Mouse (Mus musculus): ENCODE measurements around the gene Rftn1. TPM values are rescaled to one million over a fixed set of nuclear protein-coding genes. Genes with fewer than 3 reads are reported as not detected.
A peak's percentile ranks its signal among the peaks of the same experiment; 100 is the strongest.

Gene Rftn1
- total and polyA plus RNA-seq, 3 experiments = 41.5 to 50.5 (median 49.4) TPM

- H3K27ac ChIP-seq = peak overlapping the region; percentile 6; the same call in 1 of the 2 replicates
- H3K4me1 ChIP-seq (ENCODE audit: control insufficient read depth, insufficient read depth, low read length) = peaks cover 40% of the 10 kb centered on the region
- peak in 1 of 2 experiments; percentile 52 for DNase-seq
- H3K79me2 ChIP-seq (replicated peaks; ENCODE audit: control insufficient read depth, insufficient read depth, low read length) = peaks cover 4% of the 10 kb centered on the region
- no peak for TF ChIP-seq POLR2A (IDR thresholded peaks at IDR 0.05; ENCODE audit: insufficient read depth, low read depth, low read length)
- no peak for TF ChIP-seq EP300 (IDR thresholded peaks at IDR 0.05; ENCODE audit: insufficient read depth, low read depth, low read length)
- no peak for TF ChIP-seq CTCF (IDR thresholded peaks at IDR 0.05)
- intact Hi-C loops (cut with DNase I) = no loop called here
- H3K36me3 ChIP-seq (ENCODE audit: control insufficient read depth, insufficient read depth, low read length) = peaks cover 28% of the 10 kb centered on the region
- WGBS = 75% methylated on average over 4 of the region's 4 CpGs
- no peaks in the 10 kb centered on the region for H3K27me3 ChIP-seq (ENCODE audit: control insufficient read depth, insufficient read depth, low read length)
- no peak overlapping the region for H3K9ac ChIP-seq (ENCODE audit: low read depth, low read length)
- no peak overlapping the region for H3K4me3 ChIP-seq
Observed at GRCm38 (mm10) chr17:50130421-50130820, 60.1 kb downstream of the Rftn1 start.

- Histone ChIP-seq H3K9ac (ENCODE audit: low read depth, low read length) (no peak overlapping the region), H3K27ac (peak overlapping the region; percentile 75), H3K79me2 (replicated peaks; ENCODE audit: control insufficient read depth, insufficient read depth, low read length) (peaks cover 2% of the 10 kb centered on the region; the same call in 1 of the 2 replicates), H3K4me3 (no peak overlapping the region), H3K36me3 (ENCODE audit: control insufficient read depth, insufficient read depth, low read length) (peaks cover 26% of the 10 kb centered on the region), H3K4me1 (ENCODE audit: control insufficient read depth, insufficient read depth, low read length) (peaks cover 40% of the 10 kb centered on the region), H3K27me3 (ENCODE audit: control insufficient read depth, insufficient read depth, low read length) (no peaks in the 10 kb centered on the region)
- intact Hi-C loops (cut with DNase I) = no loop called here
- TF ChIP-seq EP300 (IDR thresholded peaks at IDR 0.05; ENCODE audit: insufficient read depth, low read depth, low read length) (no peak), CTCF (IDR thresholded peaks at IDR 0.05) (no peak), POLR2A (IDR thresholded peaks at IDR 0.05; ENCODE audit: insufficient read depth, low read depth, low read length) (no peak)
- WGBS = 56% methylated on average over 3 of the region's 3 CpGs
- no peak for DNase-seq
Observed at GRCm38 (mm10) chr17:50128392-50128791, 62.1 kb downstream of the Rftn1 start.

- 57% methylated on average over 9 of the region's 9 CpGs for WGBS
- no peaks in the 10 kb centered on the region for H3K27me3 ChIP-seq (ENCODE audit: control insufficient read depth, insufficient read depth, low read length)
- intact Hi-C loops (cut with DNase I) = no loop called here
- no peak for TF ChIP-seq CTCF (IDR thresholded peaks at IDR 0.05)
- TF ChIP-seq EP300 (IDR thresholded peaks at IDR 0.05; ENCODE audit: insufficient read depth, low read depth, low read length) = no peak
- TF ChIP-seq POLR2A (IDR thresholded peaks at IDR 0.05; ENCODE audit: insufficient read depth, low read depth, low read length) = no peak
- peak overlapping the region; percentile 75 for H3K27ac ChIP-seq
- no peak overlapping the region for H3K4me3 ChIP-seq
- peaks cover 40% of the 10 kb centered on the region for H3K4me1 ChIP-seq (ENCODE audit: control insufficient read depth, insufficient read depth, low read length)
- DNase-seq = no peak
- no peak overlapping the region for H3K9ac ChIP-seq (ENCODE audit: low read depth, low read length)
- H3K79me2 ChIP-seq (replicated peaks; ENCODE audit: control insufficient read depth, insufficient read depth, low read length) = no peaks in the 10 kb centered on the region; the same call in 1 of the 2 replicates
- H3K36me3 ChIP-seq (ENCODE audit: control insufficient read depth, insufficient read depth, low read length) = peaks cover 35% of the 10 kb centered on the region
Observed at GRCm38 (mm10) chr17:50127045-50127813, 63.2 kb downstream of the Rftn1 start.

- intact Hi-C loops (cut with DNase I) = no loop called here
- H3K27ac ChIP-seq = peak overlapping the region; percentile 75
Observed at GRCm38 (mm10) chr17:50126545-50126944, 63.9 kb downstream of the Rftn1 start.

GRCm38 (mm10) chr17:50125900-50126299 lies 64.6 kb downstream of the Rftn1 start:
- Histone ChIP-seq H3K4me3 (no peak overlapping the region), H3K27me3 (ENCODE audit: control insufficient read depth, insufficient read depth, low read length) (no peaks in the 10 kb centered on the region), H3K4me1 (ENCODE audit: control insufficient read depth, insufficient read depth, low read length) (peaks cover 48% of the 10 kb centered on the region), H3K9ac (ENCODE audit: low read depth, low read length) (no peak overlapping the region), H3K27ac (peak overlapping the region; percentile 75), H3K79me2 (replicated peaks; ENCODE audit: control insufficient read depth, insufficient read depth, low read length) (no peaks in the 10 kb centered on the region; the same call in 1 of the 2 replicates), H3K36me3 (ENCODE audit: control insufficient read depth, insufficient read depth, low read length) (peaks cover 38% of the 10 kb centered on the region)
- WGBS = 43% methylated on average over 5 of the region's 5 CpGs
- intact Hi-C loops (cut with DNase I) = no loop called here
- TF ChIP-seq EP300 (IDR thresholded peaks at IDR 0.05; ENCODE audit: insufficient read depth, low read depth, low read length) = no peak
- no peak for TF ChIP-seq CTCF (IDR thresholded peaks at IDR 0.05)
- DNase-seq = no peak

More at GRCm38 (mm10) chr17:50126545-50126944, 63.9 kb downstream of the Rftn1 start:
- WGBS = 68% methylated on average over 2 of the region's 2 CpGs
- H3K4me3 ChIP-seq = no peak overlapping the region
- peaks cover 43% of the 10 kb centered on the region for H3K4me1 ChIP-seq (ENCODE audit: control insufficient read depth, insufficient read depth, low read length)
- TF ChIP-seq POLR2A (IDR thresholded peaks at IDR 0.05; ENCODE audit: insufficient read depth, low read depth, low read length) = no peak
- no peak for TF ChIP-seq CTCF (IDR thresholded peaks at IDR 0.05)
- no peak for TF ChIP-seq EP300 (IDR thresholded peaks at IDR 0.05; ENCODE audit: insufficient read depth, low read depth, low read length)
- no peaks in the 10 kb centered on the region for H3K27me3 ChIP-seq (ENCODE audit: control insufficient read depth, insufficient read depth, low read length)
- no peaks in the 10 kb centered on the region; the same call in 1 of the 2 replicates for H3K79me2 ChIP-seq (replicated peaks; ENCODE audit: control insufficient read depth, insufficient read depth, low read length)
- peaks cover 35% of the 10 kb centered on the region for H3K36me3 ChIP-seq (ENCODE audit: control insufficient read depth, insufficient read depth, low read length)
- no peak overlapping the region for H3K9ac ChIP-seq (ENCODE audit: low read depth, low read length)
- no peak for DNase-seq

- WGBS = 65% methylated on average over 3 of the region's 3 CpGs
- H3K4me3 ChIP-seq = no peak overlapping the region
- H3K27ac ChIP-seq = peak overlapping the region; percentile 75
- no peaks in the 10 kb centered on the region for H3K27me3 ChIP-seq (ENCODE audit: control insufficient read depth, insufficient read depth, low read length)
- H3K79me2 ChIP-seq (replicated peaks; ENCODE audit: control insufficient read depth, insufficient read depth, low read length) = no peaks in the 10 kb centered on the region; the same call in 1 of the 2 replicates
- intact Hi-C loops (cut with DNase I) = no loop called here
- no peak for TF ChIP-seq EP300 (IDR thresholded peaks at IDR 0.05; ENCODE audit: insufficient read depth, low read depth, low read length)
- no peak for TF ChIP-seq POLR2A (IDR thresholded peaks at IDR 0.05; ENCODE audit: insufficient read depth, low read depth, low read length)
- TF ChIP-seq CTCF (IDR thresholded peaks at IDR 0.05) = no peak
- peaks cover 50% of the 10 kb centered on the region for H3K4me1 ChIP-seq (ENCODE audit: control insufficient read depth, insufficient read depth, low read length)
- DNase-seq = no peak
- no peak overlapping the region for H3K9ac ChIP-seq (ENCODE audit: low read depth, low read length)
- H3K36me3 ChIP-seq (ENCODE audit: control insufficient read depth, insufficient read depth, low read length) = peaks cover 44% of the 10 kb centered on the region
Observed at GRCm38 (mm10) chr17:50125245-50125798, 65.2 kb downstream of the Rftn1 start.
